Mouse (Mus musculus): ENCODE measurements around the gene Ly86.

GRCm38 (mm10) chr13:37399340-37399739 lies 54.3 kb downstream of the Ly86 start:
- TF ChIP-seq GATA1 (IDR thresholded peaks at IDR 0.05; ENCODE audit: borderline replicate concordance, low read length): no peak
- TF ChIP-seq FLI1 (IDR thresholded peaks at IDR 0.05; ENCODE audit: low read length): no peak

Measured in megakaryocyte, embryonic 14.5 days (primary cell).